Mouse (Mus musculus): ENCODE measurements around the gene Hapln3. TPM values are rescaled to one million over a fixed set of nuclear protein-coding genes. Genes with fewer than 3 reads are reported as not detected.

Hapln3 gene
- 0.44 TPM for polyA plus RNA-seq (2017; shearing (Covaris generic))

DNA sequence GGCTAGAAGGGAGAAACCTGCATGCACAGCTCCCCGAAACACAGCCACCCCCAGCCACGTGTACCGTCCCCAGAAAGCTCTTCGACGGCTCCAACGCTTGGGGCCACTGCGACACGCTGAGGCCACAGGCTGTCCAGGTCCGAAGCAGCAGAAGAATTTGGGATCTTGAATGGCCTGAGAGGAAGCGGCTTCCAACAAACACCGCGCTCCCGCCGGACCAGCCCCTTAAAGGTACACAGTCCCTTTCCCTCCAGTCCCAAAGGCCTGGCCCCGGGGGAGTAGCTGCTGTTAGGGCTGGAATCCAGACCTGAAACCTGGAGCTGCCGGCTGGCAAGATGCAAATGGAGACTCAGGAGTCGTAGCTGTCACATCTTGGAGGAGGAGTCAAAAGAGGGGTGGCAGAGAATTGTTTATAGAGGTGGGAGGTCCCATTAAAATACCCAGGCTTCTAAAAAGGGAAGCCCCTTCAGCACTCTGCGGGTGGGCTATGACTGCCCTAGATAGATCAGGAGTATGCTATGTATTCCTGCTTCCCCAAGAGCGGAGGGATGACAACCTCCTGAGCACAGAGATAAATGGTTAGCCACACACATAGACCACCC lies at the start of gene Hapln3:
TSS of gene Hapln3 (minus strand) at position 176 of the 602 bp plus-strand sequence.

DNA sequence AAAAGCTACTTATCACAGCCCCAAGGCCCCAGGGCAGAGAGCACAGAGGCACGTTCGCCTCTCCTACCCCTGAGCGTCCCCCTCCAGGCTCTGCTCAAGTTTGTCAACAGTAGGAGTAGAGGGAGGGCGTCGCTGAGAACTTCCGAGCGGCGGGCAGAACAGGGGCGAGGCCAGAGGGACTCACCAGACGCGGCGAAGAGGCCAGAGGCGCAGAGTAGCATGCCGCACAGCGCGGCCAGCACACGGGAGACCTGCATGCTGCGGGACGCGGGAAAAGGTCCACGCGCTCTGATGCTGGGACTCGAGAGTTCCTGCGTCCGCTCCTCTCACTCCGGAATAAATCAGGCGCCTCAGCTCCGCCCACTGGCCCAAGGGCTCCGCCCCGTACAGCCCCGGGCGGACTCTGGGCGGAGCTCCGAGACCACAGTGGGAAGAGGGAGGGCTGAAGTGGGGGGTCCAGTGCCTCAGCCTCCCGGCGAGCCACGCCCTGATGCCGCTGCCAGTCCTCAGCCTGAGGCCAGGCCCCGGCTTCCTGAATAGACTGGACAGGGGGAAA lies 18.0 kb upstream of the Hapln3 start, which contains the start of gene Mfge8:
TSS of gene Mfge8 (minus strand) at position 350 of the 556 bp plus-strand sequence.

Other genes starting within 250 kb of the Hapln3 start
- gene Aen, start 235.2 kb downstream of the Hapln3 start, polyA plus RNA-seq (2017; shearing (Covaris generic)): 34.5 TPM
- 38.1 TPM for gene Isg20, start 217.6 kb downstream of the Hapln3 start, polyA plus RNA-seq (2017; shearing (Covaris generic))
- gene Acan, start 77.5 kb downstream of the Hapln3 start, polyA plus RNA-seq (2017; shearing (Covaris generic)): not detected
- gene Mfge8, start 18.0 kb upstream of the Hapln3 start, polyA plus RNA-seq (2017; shearing (Covaris generic)): 7.1 TPM
- gene Abhd2, start 142.2 kb upstream of the Hapln3 start, polyA plus RNA-seq (2017; shearing (Covaris generic)): 20.9 TPM